ENCODE assay signal across 19 mouse cellular contexts in genomic region chr1:187904731-187905130, GRCm38 (mm10).
DNase-seq lines count a peak whose midpoint lies in the region; TF ChIP-seq lines count a peak whose summit lies in the region.
"Had no signal": no experiment of that assay in that cellular context is flagged by ENCODE, and none has a peak within 500 bp of the region (broad histone marks: within the 10 kb centered on the region; RNA-seq: fewer than 3 reads in every experiment).

No protein-coding gene starts in this region.

- peak; percentile 56 for DNase-seq in gastrocnemius, adult 2 months
- DNase-seq in gastrocnemius, postnatal 4 days (ENCODE audit: low spot score in 2 of 2) = no peak
- DNase-seq in brain, adult 2 months (ENCODE audit: low read depth, low spot score) = peak; percentile 17
- DNase-seq in gastrocnemius, postnatal 14 days = peak; percentile 11
- DNase-seq in layer of hippocampus, postnatal 36 days = peak; percentile 9 to 13
- no peak for DNase-seq in adrenal gland, postnatal 10 days
- DNase-seq in cerebellum, postnatal 25 days = no peak
- DNase-seq: cerebellum, adult 11 months; cerebellum, postnatal 10 days; embryo, embryonic 11 days; heart, postnatal 10 days; kidney, adult 18-20 months had no signal

- peak overlapping the region; percentile 66 for H3K27ac ChIP-seq in gastrocnemius, adult 2 months
- H3K27ac ChIP-seq: hindbrain, embryonic 12.5 days; kidney, postnatal 0 days; limb, embryonic 15.5 days; liver, embryonic 15.5 days; midbrain, embryonic 13.5 days; neural tube, embryonic 15.5 days; stomach, postnatal 0 days had no signal

- intact Hi-C loops in gastrocnemius, adult 2 months (cut with DNase I) = no loop called here
- intact Hi-C loops in gastrocnemius, postnatal 14 days (cut with DNase I; ENCODE audit: low total_unique reads) = no loop called here

- H3K4me3 ChIP-seq in gastrocnemius, adult 2 months = peak overlapping the region; percentile 36; the same call in 1 of the 2 replicates
- H3K4me3 ChIP-seq: hindbrain, embryonic 12.5 days; limb, embryonic 15.5 days; liver, embryonic 15.5 days; midbrain, embryonic 13.5 days; neural tube, embryonic 15.5 days had no signal

- no peak for TF ChIP-seq CTCF in gastrocnemius, adult 2 months (IDR thresholded peaks at IDR 0.05)

Comparison
In these comparisons a context has a peak if more than half of its experiments do, and no peak if none do; other contexts are left out.
1. DNase-seq: peak in gastrocnemius, adult 2 months (single experiment), brain, adult 2 months (single experiment), gastrocnemius, postnatal 14 days (single experiment) and layer of hippocampus, postnatal 36 days (2 of 2); none in gastrocnemius, postnatal 4 days (0 of 2), adrenal gland, postnatal 10 days (single experiment) and cerebellum, postnatal 25 days (0 of 2).